Mouse (Mus musculus): ENCODE data around the gene Pde4d.
A peak's percentile ranks its signal among the peaks of the same experiment; 100 is the strongest.

Gene Pde4d

GRCm38 (mm10) chr13:109641562-109641961 lies 1191.8 kb downstream of the Pde4d start:
- no peak for DNase-seq

- no peak for DNase-seq
These were observed 1193.7 kb downstream of the Pde4d start for GRCm38 (mm10) chr13:109643419-109643818.

GRCm38 (mm10) chr13:109644086-109644485 lies 1194.3 kb downstream of the Pde4d start:
- no peak for DNase-seq

- no peak for DNase-seq
These were observed 1195.6 kb downstream of the Pde4d start for GRCm38 (mm10) chr13:109645284-109645909.

- no peak for DNase-seq
These were observed 1196.1 kb downstream of the Pde4d start for GRCm38 (mm10) chr13:109645910-109646284.

- no peak for DNase-seq
These were observed 1197.0 kb downstream of the Pde4d start for GRCm38 (mm10) chr13:109646597-109647232.

GRCm38 (mm10) chr13:109647479-109648199 lies 1197.9 kb downstream of the Pde4d start:
- DNase-seq = no peak

- no peak for DNase-seq
These were observed 1198.6 kb downstream of the Pde4d start for GRCm38 (mm10) chr13:109648311-109648710.

- DNase-seq = no peak
These were observed 1202.2 kb downstream of the Pde4d start for GRCm38 (mm10) chr13:109651790-109652605.

- DNase-seq = no peak
These were observed 1202.9 kb downstream of the Pde4d start for GRCm38 (mm10) chr13:109652631-109653030.

GRCm38 (mm10) chr13:109655390-109655789 lies 1205.6 kb downstream of the Pde4d start:
- DNase-seq = no peak

GRCm38 (mm10) chr13:109659103-109659502 lies 1209.4 kb downstream of the Pde4d start:
- no peak for DNase-seq

- DNase-seq = no peak
These were observed 1211.6 kb downstream of the Pde4d start for GRCm38 (mm10) chr13:109661345-109661744.

- DNase-seq = no peak
These were observed 1212.4 kb downstream of the Pde4d start for GRCm38 (mm10) chr13:109662099-109662498.

GRCm38 (mm10) chr13:109662731-109663130 lies 1213.0 kb downstream of the Pde4d start:
- DNase-seq = no peak

GRCm38 (mm10) chr13:109664956-109665802 lies 1215.4 kb downstream of the Pde4d start:
- DNase-seq = no peak

- DNase-seq = no peak
These were observed 1216.2 kb downstream of the Pde4d start for GRCm38 (mm10) chr13:109665803-109666403.

- no peak for DNase-seq
These were observed 1220.2 kb downstream of the Pde4d start for GRCm38 (mm10) chr13:109669965-109670364.

- DNase-seq = peak; percentile 78
These were observed 1222.0 kb downstream of the Pde4d start for GRCm38 (mm10) chr13:109671589-109672347.

- DNase-seq = no peak
These were observed 1227.3 kb downstream of the Pde4d start for GRCm38 (mm10) chr13:109677047-109677446.

- no peak for DNase-seq
These were observed 1227.9 kb downstream of the Pde4d start for GRCm38 (mm10) chr13:109677617-109678016.
